Mouse (Mus musculus) cerebellum, adult 11 months (tissue): Measurements from ENCODE around the gene Pvalb.

ENCODE experiments used
- DNase-seq: peaks from one replicate; pipeline ENCODE4 v3.0.0; 2022

Pvalb gene

GRCm38 (mm10) chr15:78155421-78155820 lies 50.8 kb downstream of the Pvalb start:
- no peak for DNase-seq

- DNase-seq, result no peak
These were observed 53.0 kb downstream of the Pvalb start for GRCm38 (mm10) chr15:78153045-78153775.

GRCm38 (mm10) chr15:78148565-78148964 lies 57.6 kb downstream of the Pvalb start:
- no peak for DNase-seq
